Mouse (Mus musculus) heart, postnatal 0 days (tissue): ENCODE measurements around the gene Fxyd6. TPM values are rescaled to one million over a fixed set of nuclear protein-coding genes. Genes with fewer than 3 reads are reported as not detected.

ENCODE experiments used
- ATAC-seq: fragments of 200-750 bp; cut with Nextera tagmentation; 2 replicates; pipeline ENCODE4 v1.8.0; 2017; ENCODE audit warnings: low read depth, moderate number of reproducible peaks, moderate library complexity; ENCODE audit not compliant: insufficient read depth
- DNase-seq: peaks from one replicate; pipeline ENCODE4 v3.0.0-alpha.2; 2016; ENCODE audit warnings: low spot score
- H3K27ac ChIP-seq: fragments of 300-500 bp; sonication (generic); 2 replicates; pipeline ENCODE4 v1.5.1; 2014; ENCODE audit warnings: low read depth, mild to moderate bottlenecking
- H3K27me3 ChIP-seq: fragments of 300-500 bp; sonication (generic); 2 replicates; pipeline ENCODE4 v1.6.1; 2014; ENCODE audit warnings: low read length, mixed read lengths; ENCODE audit not compliant: control insufficient read depth, insufficient read depth
- H3K36me3 ChIP-seq: fragments of 300-500 bp; sonication (generic); replicated peaks from 2 replicates; pipeline ENCODE4 v1.6.1; 2014; ENCODE audit warnings: low read length, mixed read lengths; ENCODE audit not compliant: control insufficient read depth, insufficient read depth
- H3K4me1 ChIP-seq: fragments of 300-500 bp; sonication (generic); 2 replicates; pipeline ENCODE4 v1.6.1; 2014; ENCODE audit warnings: antibody characterized with exemption; ENCODE audit not compliant: control insufficient read depth, insufficient read depth
- H3K4me2 ChIP-seq: fragments of 300-500 bp; sonication (generic); 2 replicates; pipeline ENCODE4 v1.6.1; 2014; ENCODE audit warnings: low read depth, mild to moderate bottlenecking, low read length, moderate library complexity
- H3K4me3 ChIP-seq: fragments of 300-500 bp; sonication (generic); 2 replicates; pipeline ENCODE4 v1.5.1; 2014; ENCODE audit warnings: low read depth, low read length
- H3K9ac ChIP-seq: fragments of 300-500 bp; sonication (generic); replicated peaks from 2 replicates; pipeline ENCODE4 v1.6.1; 2014; ENCODE audit warnings: low read depth, low read length, mixed read lengths
- H3K9me3 ChIP-seq: fragments of 300-500 bp; sonication (generic); replicated peaks from 2 replicates; pipeline ENCODE4 v1.6.1; 2016; ENCODE audit warnings: low read length; ENCODE audit not compliant: control insufficient read depth
- CTCF ChIP-seq: IDR thresholded peaks from 2 replicates; pipeline ENCODE4 v1.5.1; 2016; ENCODE audit warnings: antibody characterized with exemption, control low read depth, low read depth
- EP300 ChIP-seq: IDR thresholded peaks from 2 replicates; pipeline ENCODE4 v1.6.1; 2016; ENCODE audit warnings: antibody characterized with exemption, low read depth
- WGBS: fragments of 180-500 bp; shearing (Covaris S2); extraction: QIAGEN DNeasy Blood & Tissue Kit; methylation state at CpG from one replicate; pipeline ENCODE4 v1.1.7; 2014; 5-methylcytosine and 5-hydroxymethylcytosine counted together
- polyA plus RNA-seq: library from polyadenylated mRNA; unstranded; fragments of >200 nt; fragmentation: Nextera tagmentation; extraction: Ambion mirVana; gene quantifications from 2 replicates; pipeline ENCODE4 v1.2.1, GENCODE M21; 2015
- total RNA-seq: library from RNA; depleted of rRNA; stranded (reverse); fragments of >200 nt; gene quantifications from 2 replicates; pipeline ENCODE4 v1.2.3, GENCODE M21; 2014; ENCODE audit warnings: low replicate concordance

The Fxyd6 gene
- total and polyA plus RNA-seq, 2 experiments from 2014 or later, result 18.1 to 26.6 TPM

GRCm38 (mm10) chr9:45418252-45418651 is 48.3 kb downstream of the Fxyd6 start:
- ATAC-seq, result no peak
- Histone ChIP-seq H3K36me3 (no peaks in the 10 kb centered on the region), H3K27ac (no peak overlapping the region), H3K9ac (no peak overlapping the region), H3K4me2 (no peak overlapping the region), H3K4me3 (no peak overlapping the region), H3K27me3 (0 out of 2 replicates have a peak, but pooled peaks cover 6% of the 10 kb centered on the region), H3K9me3 (no peaks in the 10 kb centered on the region), H3K4me1 (no peaks in the 10 kb centered on the region)
- WGBS, result 47% methylated on average over 8 of the region's 8 CpGs
- TF ChIP-seq CTCF, result no peak
- no peak for TF ChIP-seq EP300
- DNase-seq, result no peak

GRCm38 (mm10) chr9:45421209-45421608 is 51.2 kb downstream of the Fxyd6 start:
- Histone ChIP-seq H3K4me3 (no peak overlapping the region), H3K4me2 (no peak overlapping the region), H3K4me1 (no peaks in the 10 kb centered on the region), H3K36me3 (no peaks in the 10 kb centered on the region), H3K27me3 (0 out of 2 replicates have a peak, but pooled peaks cover 7% of the 10 kb centered on the region), H3K9me3 (no peaks in the 10 kb centered on the region), H3K27ac (no peak overlapping the region), H3K9ac (no peak overlapping the region)
- no peak for DNase-seq
- whole genome bisulfite sequencing, result 61% methylated on average over 8 of the region's 8 CpGs
- no peak for ATAC-seq
- TF ChIP-seq EP300 (no peak), CTCF (peak; percentile 26)

GRCm38 (mm10) chr9:45422761-45423298 is 52.8 kb downstream of the Fxyd6 start:
- ATAC-seq (no peak), DNase-seq (no peak)
- no peak overlapping the region for H3K4me2 ChIP-seq
- TF ChIP-seq EP300, result no peak
- TF ChIP-seq CTCF, result no peak
- no peaks in the 10 kb centered on the region for H3K9me3 ChIP-seq
- H3K27ac ChIP-seq, result no peak overlapping the region
- no peaks in the 10 kb centered on the region for H3K36me3 ChIP-seq
- no peaks in the 10 kb centered on the region for H3K4me1 ChIP-seq
- H3K4me3 ChIP-seq, result no peak overlapping the region
- H3K9ac ChIP-seq, result no peak overlapping the region
- WGBS, result 71% methylated on average over 7 of the region's 7 CpGs
- H3K27me3 ChIP-seq, result peaks cover 10% of the 10 kb centered on the region; the same call in 1 of the 2 replicates

- WGBS, result 80% methylated on average over 4 of the region's 4 CpGs
Measured at GRCm38 (mm10) chr9:45426456-45426855, 56.5 kb downstream of the Fxyd6 start, which contains the start of gene Dscaml1. Dscaml1 (plus strand) TSS chr9:45426628.

GRCm38 (mm10) chr9:45429392-45429791 is 59.4 kb downstream of the Fxyd6 start:
- no peak for DNase-seq
- Histone ChIP-seq H3K4me3 (no peak overlapping the region), H3K36me3 (no peaks in the 10 kb centered on the region), H3K4me1 (peaks cover 8% of the 10 kb centered on the region; the same call in 1 of the 2 replicates), H3K4me2 (no peak overlapping the region), H3K27ac (no peak overlapping the region), H3K9me3 (no peaks in the 10 kb centered on the region), H3K27me3 (peaks cover 61% of the 10 kb centered on the region), H3K9ac (no peak overlapping the region)
- no peak for ATAC-seq
- TF ChIP-seq CTCF, result no peak
- no peak for TF ChIP-seq EP300
- WGBS, result 22% methylated on average over 5 of the region's 5 CpGs

More at GRCm38 (mm10) chr9:45426456-45426855, 56.5 kb downstream of the Fxyd6 start, which contains the start of gene Dscaml1:
- Histone ChIP-seq H3K4me3 (no peak within 1 kb of the TSS), H3K4me1 (peaks cover 8% of the 10 kb centered on the region; the same call in 1 of the 2 replicates), H3K4me2 (no peak within 1 kb of the TSS), H3K27me3 (peaks cover 35% of the 10 kb centered on the region), H3K27ac (no peak within 1 kb of the TSS), H3K9ac (no peak within 1 kb of the TSS), H3K9me3 (no peaks in the 10 kb centered on the region), H3K36me3 (no peaks in the 10 kb centered on the region)
- no peak for DNase-seq
- no peak for ATAC-seq
- TF ChIP-seq EP300 (no peak), CTCF (no peak)
